Mouse (Mus musculus): ENCODE measurements at regions not wholly inside any gene's neighbourhood (a gene's known extent, or its start where the extent isn't known, plus 50 kb on each side); places are given as distances from the start of the nearest gene placed in this dataset.

DNA sequence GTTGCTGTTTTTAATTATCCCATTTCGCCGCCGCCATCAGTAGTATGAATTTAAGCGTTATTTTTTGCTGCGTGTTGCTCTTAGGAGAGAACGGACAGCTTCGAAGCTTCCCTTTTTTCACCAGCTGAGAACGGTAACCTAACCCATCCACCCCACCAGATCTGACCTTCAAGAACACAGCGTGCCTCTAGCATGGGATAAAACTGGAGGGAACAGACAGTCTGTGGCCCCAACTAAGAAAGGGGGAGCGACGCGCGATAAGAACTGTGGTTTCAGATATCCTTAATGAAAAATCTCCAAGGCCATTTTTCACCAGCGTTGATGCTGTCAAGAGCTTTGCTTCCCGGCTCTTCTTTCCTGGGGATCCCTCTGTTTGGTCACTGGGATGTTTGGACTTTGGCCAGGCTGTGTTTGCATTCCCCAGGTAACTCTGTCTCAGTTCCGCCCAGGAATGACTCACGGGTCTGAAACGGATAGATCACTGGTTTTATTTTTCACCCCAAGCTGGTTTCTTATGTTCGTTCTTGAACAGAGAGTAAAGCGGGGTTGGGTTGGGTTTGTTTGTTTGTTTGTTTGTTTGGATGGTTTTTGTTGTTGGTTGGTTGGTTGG, 184.1 kb upstream of the Fn1 start:
- no peak for DNase-seq (ENCODE audit: low spot score)

DNA sequence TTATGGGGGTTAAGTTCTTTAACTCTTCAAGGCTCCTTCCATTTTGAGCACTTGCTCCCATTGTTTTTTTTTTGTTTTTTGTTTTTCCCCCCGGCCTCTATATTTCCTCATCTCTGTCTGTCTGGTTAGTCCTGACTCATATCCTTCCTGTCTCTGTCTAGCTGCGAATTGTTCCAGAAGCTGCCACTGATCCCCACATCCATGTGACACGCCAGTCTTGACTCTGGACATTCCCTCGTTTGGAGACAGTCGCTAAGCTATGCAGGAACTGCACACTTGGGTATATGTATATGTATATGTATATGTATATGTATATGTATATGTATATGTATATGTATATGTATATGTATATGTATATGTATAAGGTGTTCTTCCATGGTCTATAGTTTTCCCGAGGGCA, 177.4 kb upstream of the Fn1 start:
- DNase-seq (ENCODE audit: low spot score) = no peak

DNA sequence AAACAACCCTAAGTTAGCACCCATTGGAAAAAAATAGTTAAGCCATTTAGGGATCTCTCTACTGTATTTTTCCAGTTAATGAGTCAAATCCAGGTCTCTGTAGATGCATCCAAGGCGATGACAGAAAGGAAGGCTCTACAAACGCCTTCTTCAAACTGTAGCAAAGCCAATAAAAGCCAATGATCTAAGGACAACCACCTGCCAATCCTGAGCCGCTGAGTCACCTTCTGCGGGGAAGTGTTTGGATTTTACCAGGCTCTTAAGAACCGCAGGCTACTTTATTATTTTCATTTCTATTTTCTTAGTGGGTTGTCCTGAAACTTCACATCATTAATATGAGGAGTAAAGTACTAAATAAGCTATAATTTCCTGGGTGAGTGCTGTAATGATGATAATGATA, 171.4 kb upstream of the Fn1 start:
- no peak for DNase-seq (ENCODE audit: low spot score)

DNA sequence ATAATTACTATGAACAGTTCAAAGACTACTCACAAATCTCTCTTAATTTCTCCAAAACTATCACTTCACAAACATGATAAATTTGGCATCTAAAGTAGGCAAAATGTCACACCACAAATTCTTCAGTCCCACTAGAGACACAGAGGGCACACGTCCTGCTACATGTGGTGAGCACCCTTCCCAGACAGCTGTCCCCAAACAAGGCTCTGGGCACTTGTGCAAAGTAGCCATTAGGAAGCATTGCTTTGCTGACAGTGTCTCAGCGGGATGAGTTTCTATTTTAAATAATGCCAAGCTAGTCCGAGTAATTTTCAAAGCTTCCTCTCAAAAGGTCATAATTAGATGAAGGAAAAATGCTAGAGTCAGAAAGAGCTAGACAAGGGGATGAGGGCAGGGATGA, 169.1 kb upstream of the Fn1 start:
- DNase-seq (ENCODE audit: low spot score) = no peak

DNA sequence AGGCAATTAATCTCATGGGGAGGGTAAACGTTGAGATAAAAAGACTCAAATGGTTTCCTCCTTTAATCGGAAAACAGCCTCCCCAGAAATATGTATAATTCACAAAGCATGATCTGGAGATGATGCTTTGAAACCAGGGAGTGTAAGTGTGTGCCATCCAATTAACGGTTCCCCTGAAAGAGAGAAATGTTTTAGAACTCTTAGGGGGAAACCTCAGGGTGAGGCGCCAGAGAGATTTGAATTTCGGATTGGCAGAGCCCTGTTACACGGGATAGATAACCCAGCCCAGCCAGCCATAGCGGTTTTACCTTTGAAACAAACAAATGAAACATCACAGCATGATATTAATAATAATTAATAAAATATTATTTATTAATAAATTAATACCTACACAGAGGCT, 168.1 kb upstream of the Fn1 start:
- no peak for DNase-seq (ENCODE audit: low spot score)

DNA sequence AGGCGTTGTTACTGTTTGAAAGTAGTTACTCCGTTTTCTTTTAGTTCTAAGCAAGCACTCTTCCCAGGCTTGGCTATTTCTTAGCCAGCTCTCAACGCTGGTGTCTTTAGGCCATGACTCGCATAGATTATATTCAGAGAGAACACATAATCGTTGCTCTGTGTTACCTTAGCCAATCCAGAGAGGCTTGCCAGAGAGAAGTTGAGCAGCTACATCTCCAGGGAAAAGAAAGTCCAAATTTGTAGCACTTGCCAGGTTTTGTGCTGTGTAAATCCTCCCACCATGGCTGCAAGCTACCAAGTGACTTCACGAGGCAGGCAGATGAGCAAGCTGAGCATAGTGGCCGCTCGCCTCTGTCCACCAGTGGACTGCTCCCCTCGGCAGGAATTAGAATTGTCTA, 163.3 kb upstream of the Fn1 start:
- peak; percentile 54 for DNase-seq (ENCODE audit: low spot score)

DNA sequence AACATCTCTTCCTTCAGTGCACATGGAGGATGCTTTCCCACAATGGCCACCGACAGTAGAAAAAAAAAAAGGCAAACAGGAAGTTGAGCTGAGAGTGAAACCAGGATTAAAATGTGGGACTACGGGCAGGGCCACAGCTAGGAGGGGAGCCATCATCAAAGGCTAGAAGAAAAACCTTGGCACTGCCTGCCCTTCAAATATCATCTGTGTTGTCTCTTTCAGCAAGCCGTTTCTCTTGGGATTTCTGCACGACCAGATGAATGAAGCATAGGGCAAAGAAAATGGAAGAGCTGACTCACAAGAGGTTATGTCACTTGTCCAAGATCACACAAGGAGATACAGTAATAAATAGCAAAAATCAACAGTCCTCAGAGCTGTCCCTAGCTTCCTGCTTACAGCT, 161.1 kb upstream of the Fn1 start:
- no peak for DNase-seq (ENCODE audit: low spot score)

DNA sequence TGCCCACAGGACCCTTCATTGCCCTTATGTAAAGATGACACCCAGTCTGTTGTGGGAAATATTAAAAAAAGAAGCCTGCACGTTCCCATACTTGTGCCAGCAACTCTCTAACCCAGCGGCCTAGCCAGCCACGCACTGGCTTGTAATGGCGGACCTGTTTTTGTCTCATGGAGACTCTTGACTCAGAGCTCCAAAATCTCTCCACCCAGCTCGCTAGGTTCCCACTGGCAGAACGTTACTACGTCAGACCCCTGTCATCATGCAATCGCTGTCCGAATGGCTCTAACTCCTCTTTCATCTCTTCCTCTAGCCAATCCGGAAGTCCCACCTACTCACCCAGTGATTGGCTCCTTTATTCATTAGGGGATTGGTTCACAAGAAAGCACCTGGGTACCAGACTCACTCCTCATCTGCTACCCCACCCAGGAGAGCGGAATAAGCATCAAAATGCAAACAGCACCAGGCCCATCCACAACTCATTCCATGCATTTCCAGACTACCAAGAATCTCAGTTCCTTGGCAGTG, 159.2 kb upstream of the Fn1 start:
- no peak for DNase-seq (ENCODE audit: low spot score)

DNA sequence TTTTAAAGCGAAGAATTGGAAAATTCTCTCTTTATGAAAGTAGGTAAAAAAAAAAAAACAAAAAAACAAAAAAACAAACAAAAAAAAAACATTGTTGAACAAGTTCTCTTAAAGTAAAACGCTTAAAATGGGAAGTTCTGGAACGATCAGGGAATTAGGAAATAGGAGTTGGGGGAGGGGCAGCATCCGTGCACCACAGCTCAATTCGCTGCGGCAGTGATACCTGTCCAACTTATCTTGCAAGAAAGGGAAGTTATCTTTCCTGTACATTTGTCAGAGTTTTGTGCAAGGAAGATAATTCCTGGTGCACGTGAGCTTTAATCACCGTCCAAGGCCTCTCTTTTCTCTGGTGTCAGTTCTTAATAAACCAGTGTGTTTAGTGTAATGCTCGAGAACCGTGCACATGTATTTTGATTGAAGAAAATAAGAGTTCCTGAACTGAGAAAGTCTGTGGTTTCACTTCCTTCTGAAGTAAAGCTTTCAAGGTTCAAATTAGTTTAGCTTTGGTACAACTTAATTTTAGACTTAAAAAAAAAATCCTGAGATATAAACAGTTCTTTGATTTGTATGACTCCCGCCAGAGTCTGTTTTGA, 158.3 kb upstream of the Fn1 start:
- no peak for DNase-seq (ENCODE audit: low spot score)

DNA sequence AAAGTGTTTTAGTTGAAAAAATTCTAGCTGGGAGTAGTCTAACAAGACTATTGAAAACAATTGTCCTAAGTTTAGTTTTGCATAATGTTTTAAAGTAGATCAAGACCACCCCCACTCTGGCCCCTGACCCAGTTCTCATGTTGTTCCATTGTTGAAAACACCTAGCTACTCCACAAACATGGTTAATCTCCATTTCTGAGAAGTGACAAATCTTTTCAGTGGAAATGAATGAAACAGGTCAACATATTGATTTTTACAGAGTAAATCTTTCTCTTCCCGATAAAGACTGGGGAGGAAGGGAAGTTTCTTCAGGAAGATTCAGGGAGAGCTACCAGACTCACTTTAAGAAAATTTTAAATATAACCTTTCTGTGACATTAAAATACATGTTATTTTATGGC, 155.0 kb upstream of the Fn1 start:
- DNase-seq (ENCODE audit: low spot score) = no peak

DNA sequence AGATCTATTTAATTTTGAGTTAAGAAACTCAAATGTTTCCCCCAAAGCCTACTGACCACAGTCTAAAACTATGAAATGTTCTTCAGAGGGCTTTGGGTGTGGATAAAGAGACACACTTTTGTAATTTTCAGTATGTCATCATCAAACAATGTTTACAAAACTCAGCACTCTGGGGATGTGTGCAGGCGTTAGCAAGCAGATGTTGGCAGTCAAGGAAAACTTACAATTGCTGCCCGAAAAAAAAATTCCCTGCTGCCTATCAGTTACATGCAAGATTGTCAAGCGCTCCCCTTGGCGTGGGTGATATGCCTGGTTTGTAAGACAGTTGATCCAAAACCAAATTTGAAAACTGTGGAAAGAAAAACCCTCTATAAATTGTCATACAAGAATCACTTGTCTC, 154.6 kb upstream of the Fn1 start:
- DNase-seq (ENCODE audit: low spot score) = peak; percentile 75

DNA sequence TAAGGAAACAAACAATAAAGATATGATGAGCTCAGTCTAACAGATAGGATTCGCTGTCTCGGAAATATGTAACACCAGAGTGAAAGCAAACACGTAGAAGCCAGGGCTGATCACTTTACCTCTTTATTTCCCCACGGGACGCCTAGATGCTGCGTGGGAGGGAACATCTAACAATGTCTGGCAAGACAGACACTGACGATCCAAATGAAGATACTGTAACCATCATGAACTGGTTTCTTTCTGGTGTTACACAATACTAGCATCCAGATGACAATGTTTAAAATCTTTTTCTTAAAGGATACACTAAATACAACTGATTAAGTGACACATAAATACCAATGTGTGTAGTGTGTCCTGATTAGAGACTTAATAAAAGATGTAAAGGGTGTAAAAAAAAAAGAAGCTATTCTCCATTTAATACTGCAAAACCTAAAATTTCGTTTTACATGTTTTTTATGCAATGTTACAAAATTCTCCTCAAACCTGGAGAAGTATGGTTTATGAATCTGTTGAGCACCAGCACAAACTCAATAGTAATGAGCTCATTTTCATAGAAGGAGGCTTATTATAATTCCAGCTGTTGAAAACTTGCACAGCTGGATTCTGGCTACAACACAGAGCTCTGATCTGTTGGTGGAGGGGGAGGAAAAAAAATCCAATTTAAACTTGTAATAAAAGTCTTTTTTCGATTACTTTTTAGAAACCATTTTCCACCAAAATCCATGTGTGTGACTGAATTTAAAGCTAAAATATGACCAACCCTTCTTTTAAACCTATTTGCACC, 148.5 kb upstream of the Fn1 start:
- no peak for DNase-seq (ENCODE audit: low spot score)

DNA sequence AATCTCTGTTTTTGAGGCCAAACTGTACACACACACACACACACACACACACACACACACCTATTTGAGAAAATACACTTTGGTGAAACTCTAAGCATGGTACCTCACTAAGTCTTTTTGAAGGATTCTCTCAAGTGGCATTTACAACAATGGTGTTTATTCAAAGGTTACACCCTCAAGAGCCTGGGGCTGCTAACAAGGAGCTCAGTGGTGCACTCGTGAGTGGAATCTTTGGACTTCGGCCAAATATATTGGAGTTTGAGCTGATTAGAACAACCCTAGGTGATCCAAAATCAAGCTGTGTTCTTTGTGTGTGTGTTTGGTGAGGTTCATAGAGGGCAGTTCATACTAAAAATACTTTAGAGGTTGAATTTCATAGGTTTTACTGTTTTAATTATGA, 147.6 kb upstream of the Fn1 start:
- DNase-seq (ENCODE audit: low spot score) = no peak

DNA sequence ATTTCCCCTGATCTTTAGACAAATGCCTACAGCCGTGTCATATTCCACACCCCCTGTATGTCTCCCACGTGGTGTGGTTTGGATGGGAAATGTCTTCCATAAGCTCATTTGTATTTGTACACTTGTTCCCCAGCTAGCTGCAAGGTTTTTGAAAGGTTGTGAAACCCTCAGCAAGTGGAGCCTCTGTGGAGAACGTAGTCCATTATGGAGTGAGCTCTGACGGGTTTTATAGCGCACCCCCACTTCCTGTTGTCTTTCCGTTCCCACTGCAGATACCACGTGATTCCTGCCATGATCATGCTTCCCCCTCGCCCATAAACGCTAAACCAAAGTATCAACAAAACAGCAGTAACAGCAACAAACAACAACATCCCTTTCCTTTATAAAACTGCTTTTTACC, 145.6 kb upstream of the Fn1 start:
- no peak for DNase-seq (ENCODE audit: low spot score)

DNA sequence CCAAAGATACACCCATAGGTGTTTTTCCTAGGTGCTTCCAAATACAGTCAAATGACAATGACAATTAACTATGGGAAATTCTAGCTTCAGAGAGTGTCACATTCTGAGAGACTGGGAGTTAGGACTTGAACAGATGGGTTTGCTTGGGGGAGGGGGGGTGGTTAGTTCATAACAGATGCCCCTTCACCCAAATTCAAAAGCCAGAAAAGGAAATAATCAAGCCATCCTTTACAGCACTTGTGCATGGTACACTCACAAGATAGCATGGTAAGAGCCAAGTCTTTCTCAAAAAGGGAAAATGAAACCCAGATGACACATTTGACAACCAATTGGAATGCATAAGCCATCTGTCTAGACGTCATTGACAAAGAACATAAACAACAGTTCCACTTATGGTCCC, 135.4 kb upstream of the Fn1 start:
- DNase-seq (ENCODE audit: low spot score) = peak; percentile 14

DNA sequence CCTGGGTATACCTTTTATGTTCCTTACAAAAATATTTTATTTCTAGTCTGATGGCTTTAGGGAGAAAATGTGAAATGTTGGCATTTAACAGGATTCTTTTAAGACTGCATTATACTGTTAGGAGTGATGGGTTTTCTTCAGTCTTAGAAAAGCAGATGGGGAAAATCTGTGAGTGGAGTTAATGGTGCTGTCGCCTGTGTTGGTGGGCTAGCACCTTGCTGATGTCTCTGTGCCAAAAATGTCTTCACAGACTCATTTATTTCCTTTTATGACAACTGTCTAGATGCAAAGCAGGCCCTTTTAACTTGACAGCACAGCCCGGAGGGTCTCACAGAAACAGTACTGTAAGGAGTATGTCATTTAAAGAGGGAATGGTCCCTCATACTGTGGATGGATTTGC, 131.9 kb upstream of the Fn1 start:
- DNase-seq (ENCODE audit: low spot score) = no peak

DNA sequence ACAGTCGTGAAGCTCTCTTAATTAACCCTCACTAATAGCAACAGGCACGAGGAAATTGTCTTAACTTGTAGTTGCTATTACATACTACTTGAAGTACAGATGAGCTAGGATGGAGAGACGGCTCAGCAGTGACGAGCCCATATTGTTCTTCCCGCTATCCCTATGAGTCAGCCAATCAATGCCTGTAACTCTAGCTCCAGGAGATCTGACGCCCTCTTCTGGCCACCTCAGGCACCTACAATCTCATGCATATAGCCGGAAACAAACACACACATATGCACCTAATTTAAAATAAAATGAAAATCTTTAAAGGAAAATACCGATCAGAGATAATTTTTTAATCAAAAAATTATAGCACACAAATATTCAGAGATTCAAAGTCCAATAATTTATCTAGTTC, 125.3 kb upstream of the Fn1 start:
- DNase-seq (ENCODE audit: low spot score) = no peak

DNA sequence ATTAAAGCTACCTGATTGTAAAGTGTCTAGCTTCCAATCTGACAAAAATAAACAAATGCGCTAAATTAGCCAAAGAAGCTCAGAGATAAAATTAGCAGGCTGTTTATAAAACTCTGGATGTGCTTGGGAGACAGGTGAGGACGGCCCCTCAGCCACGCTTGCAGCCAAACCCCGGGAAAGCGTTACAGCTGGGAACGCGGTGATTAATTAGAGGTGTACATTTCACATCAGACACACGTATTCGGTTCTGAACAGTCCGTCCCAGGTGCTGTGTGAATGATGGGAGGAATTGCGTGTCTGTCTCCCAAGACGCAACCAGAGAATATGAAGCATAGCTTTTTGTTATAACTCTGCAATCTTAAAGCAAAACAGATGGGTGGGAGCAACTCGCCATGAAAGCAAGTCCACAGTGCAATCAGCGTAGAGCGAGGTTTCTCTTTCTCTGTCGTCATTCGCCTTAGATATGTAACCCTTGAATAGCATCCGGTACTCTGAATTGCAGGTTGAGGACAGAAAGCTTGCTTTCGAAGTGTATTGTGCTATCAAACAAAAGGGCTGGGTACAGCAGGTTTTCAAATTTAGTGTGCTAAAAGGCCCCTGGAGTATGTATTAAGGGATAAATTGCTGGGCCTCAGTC, 123.0 kb upstream of the Fn1 start:
- no peak for DNase-seq (ENCODE audit: low spot score)

DNA sequence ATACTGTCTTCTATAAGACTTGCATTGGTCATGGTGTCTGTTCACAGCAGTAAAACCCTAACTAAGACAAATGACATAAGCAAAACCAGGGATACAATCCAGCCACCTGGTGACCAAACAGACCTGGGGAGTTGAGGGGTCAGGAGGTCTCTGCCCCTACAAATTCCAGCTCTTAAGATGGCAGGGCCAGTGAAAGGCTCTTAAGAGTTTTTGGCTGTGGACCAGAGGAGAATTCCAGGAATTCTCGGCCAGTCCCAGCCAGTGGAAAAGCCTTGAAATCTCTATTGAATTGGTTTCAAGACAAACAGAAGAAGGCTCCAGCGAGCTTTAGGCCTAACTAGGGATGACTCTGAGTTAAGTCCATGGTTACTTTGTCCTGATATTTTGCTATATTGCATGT, 119.5 kb upstream of the Fn1 start:
- DNase-seq (ENCODE audit: low spot score) = peak; percentile 37

DNA sequence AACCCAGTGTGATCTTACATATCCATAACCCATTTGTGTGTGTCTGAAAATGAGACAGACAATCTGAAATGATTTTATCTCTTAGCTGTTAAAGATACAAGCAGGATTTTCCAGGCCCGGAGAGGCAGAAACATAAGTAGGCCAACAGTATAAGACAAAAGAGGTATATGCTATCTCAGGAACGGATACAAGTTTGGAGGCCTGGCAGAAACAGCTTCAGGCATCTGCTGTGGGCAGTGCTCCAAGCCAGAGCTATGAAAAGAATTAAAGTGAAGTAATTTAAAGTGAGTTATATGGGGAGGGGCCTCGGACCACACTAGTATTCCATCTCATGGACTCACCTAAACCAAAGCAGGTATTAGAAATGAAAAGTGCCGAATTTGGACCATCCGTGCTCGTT, 118.8 kb upstream of the Fn1 start:
- no peak for DNase-seq (ENCODE audit: low spot score)

DNA sequence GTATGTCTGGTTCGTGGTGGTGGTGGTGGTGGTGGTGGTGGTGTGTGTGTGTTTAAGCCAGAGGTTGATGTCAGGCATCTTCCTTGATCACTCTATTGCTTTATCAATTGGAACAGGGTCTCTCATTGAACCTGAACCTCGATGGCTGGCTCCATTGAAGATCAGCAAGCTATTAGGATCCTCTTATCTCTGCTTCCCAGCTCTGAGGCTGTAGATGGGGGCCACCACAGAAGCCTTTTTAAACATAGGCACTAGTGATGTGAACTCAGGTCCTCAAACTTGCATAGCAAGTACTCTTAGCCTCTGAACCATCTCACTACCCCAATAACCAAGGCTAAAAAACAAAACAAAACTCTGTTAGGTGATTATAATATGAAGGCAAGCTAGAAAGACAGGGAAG, 116.6 kb upstream of the Fn1 start:
- no peak for DNase-seq (ENCODE audit: low spot score)

DNA sequence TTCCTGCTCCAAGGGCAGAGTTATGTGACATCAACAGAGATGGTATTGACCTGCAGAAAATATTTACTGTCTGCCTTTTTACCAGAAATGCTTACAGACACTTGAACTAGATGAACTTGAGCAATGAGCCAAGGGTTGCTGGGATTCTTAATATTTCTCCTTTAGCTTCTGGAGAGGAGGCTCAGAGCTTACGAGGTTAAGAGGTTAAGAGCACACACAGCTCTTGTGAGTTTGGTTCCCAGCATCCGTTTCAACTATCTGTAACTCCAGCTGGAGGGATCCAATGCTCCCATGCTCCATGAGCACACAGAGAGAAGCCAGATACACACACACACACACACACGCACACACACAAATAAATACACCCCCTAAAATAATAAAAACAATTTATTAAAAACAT, 114.7 kb upstream of the Fn1 start:
- peak; percentile 17 for DNase-seq (ENCODE audit: low spot score)

DNA sequence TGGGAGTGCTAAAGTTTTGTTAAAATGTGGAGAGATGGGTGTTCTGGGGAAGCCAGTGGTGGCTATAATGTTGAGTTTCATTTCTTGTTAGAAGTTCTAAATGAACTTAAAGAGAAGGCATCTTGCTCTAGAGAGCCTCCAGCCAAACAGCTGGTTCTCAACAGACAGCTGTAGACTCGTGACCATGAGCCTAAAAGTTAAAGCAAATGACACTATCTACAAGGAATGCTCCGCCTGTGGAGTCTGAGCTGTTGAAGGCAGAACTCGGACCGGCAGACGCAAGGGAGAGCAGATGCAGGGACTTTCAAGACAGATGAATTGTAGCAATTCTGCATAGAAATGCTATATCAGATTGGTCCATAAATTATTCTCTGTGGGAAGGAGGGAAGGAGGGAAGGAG, 114.1 kb upstream of the Fn1 start:
- no peak for DNase-seq (ENCODE audit: low spot score)

Measured in adipocyte (in vitro differentiated cells).